Mouse (Mus musculus): ENCODE measurements at regions not wholly inside any gene's neighbourhood (a gene's known extent, or its start where the extent isn't known, plus 50 kb on each side); places are given as distances from the start of the nearest gene placed in this dataset.
A peak's percentile ranks its signal among the peaks of the same experiment; 100 is the strongest.

GRCm38 (mm10) chr17:69685625-69686257, 246.6 kb downstream of the Akain1 start:
- TF ChIP-seq POLR2A (IDR thresholded peaks at IDR 0.05; ENCODE audit: borderline replicate concordance, extremely low read depth, insufficient read depth, insufficient read length, poor library complexity, severe bottlenecking) (no peak), CTCF (IDR thresholded peaks at IDR 0.05; ENCODE audit: borderline replicate concordance, extremely low read depth, insufficient read depth, insufficient read length) (no peak)
- DNase-seq (ENCODE audit: low read depth): peak; percentile 77

DNA sequence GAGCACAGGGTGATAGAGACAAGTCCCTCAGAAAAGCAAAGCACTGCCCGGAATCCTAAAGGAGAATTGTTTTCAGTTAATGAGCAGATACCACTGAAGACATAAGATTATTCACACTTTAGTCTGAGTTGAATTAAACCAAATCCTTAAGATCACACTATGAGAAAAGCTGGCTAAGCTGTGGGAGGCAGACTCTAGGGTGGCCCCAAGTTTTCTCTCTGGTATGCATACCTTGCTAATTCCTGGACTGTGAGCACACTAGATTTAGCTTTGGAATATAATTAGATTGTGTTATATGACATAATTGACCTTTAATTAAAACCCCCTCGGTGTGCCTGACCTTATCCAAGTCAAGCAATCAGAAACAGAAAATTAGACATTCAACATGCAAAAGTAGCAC, 247.3 kb downstream of the Akain1 start:
- no peak for TF ChIP-seq POLR2A (IDR thresholded peaks at IDR 0.05; ENCODE audit: borderline replicate concordance, extremely low read depth, insufficient read depth, insufficient read length, poor library complexity, severe bottlenecking)
- TF ChIP-seq CTCF (IDR thresholded peaks at IDR 0.05; ENCODE audit: borderline replicate concordance, extremely low read depth, insufficient read depth, insufficient read length): no peak
- no peak for DNase-seq (ENCODE audit: low read depth)

- TF ChIP-seq POLR2A (IDR thresholded peaks at IDR 0.05; ENCODE audit: borderline replicate concordance, extremely low read depth, insufficient read depth, insufficient read length, poor library complexity, severe bottlenecking) (no peak), CTCF (IDR thresholded peaks at IDR 0.05; ENCODE audit: borderline replicate concordance, extremely low read depth, insufficient read depth, insufficient read length) (no peak)
- peak; percentile 84 for DNase-seq (ENCODE audit: low read depth)
Measured at GRCm38 (mm10) chr17:69695341-69695740, 256.2 kb downstream of the Akain1 start.

DNA sequence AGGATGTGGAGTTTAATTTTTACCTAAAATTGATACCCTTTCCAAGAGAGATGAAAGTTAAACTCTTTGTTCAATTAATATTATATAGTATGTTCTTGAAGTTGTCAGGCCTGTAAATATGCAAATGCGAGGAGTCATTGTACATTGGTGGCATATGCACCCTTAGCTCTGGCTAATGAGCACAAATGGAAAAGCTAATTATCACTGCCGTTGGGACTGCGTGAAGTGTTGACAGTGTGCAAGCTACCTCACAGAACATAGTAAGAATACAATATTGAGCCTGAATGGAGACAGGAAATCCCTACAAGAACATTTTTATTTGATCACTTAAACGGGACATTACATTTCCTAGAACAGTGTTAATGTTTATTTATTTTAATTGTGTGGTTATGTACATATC, 241.5 kb upstream of the Dlgap1 start:
- TF ChIP-seq CTCF (IDR thresholded peaks at IDR 0.05; ENCODE audit: borderline replicate concordance, extremely low read depth, insufficient read depth, insufficient read length) (no peak), POLR2A (IDR thresholded peaks at IDR 0.05; ENCODE audit: borderline replicate concordance, extremely low read depth, insufficient read depth, insufficient read length, poor library complexity, severe bottlenecking) (no peak)
- DNase-seq (ENCODE audit: low read depth): peak; percentile 78

DNA sequence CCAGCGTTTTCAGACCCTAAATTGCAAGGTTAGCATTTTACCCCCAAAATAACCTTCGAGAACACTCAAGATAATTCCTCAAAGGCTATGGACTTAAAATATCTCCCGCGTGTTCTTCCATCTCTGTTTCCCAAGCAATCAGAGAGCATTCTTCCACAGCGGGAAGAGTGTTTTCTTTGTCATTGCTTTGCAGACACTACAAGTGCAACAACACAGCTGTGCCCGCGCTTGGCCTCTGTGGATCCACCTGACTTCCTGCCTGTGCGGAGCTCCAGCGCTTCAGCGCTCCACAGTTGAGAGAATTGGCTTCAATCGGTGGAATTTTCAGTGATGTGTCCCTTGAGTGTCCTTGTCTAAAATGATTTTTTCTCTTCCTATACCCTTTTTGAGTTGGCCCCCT, 235.9 kb upstream of the Dlgap1 start:
- DNase-seq (ENCODE audit: low read depth): peak; percentile 31
- TF ChIP-seq POLR2A (IDR thresholded peaks at IDR 0.05; ENCODE audit: borderline replicate concordance, extremely low read depth, insufficient read depth, insufficient read length, poor library complexity, severe bottlenecking) (no peak), CTCF (IDR thresholded peaks at IDR 0.05; ENCODE audit: borderline replicate concordance, extremely low read depth, insufficient read depth, insufficient read length) (no peak)

GRCm38 (mm10) chr17:69736379-69737096, 232.3 kb upstream of the Dlgap1 start:
- TF ChIP-seq POLR2A (IDR thresholded peaks at IDR 0.05; ENCODE audit: borderline replicate concordance, extremely low read depth, insufficient read depth, insufficient read length, poor library complexity, severe bottlenecking) (no peak), CTCF (IDR thresholded peaks at IDR 0.05; ENCODE audit: borderline replicate concordance, extremely low read depth, insufficient read depth, insufficient read length) (no peak)
- DNase-seq (ENCODE audit: low read depth): peak; percentile 72

DNA sequence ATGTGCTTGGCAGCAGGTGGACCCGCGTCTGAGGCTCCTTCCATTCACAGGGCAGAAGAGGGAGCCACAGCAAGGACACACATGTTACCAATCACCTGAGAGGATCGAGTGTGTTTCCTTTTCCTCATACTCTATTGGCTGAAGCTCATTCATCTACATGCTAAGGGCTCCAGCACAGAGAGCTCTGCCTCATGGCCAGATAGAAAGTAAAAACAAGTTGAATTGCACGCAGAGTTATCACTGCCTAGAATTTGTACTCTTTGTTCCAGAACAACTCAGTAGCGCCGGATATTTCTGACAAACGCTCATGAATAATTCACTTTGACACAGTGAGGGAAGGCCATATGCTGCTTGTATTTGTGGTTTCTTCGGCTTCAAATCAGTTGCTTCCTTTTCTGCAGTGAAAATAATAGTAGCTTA, 199.9 kb upstream of the Dlgap1 start:
- peak; percentile 83 for DNase-seq (ENCODE audit: low read depth)
- TF ChIP-seq CTCF (IDR thresholded peaks at IDR 0.05; ENCODE audit: borderline replicate concordance, extremely low read depth, insufficient read depth, insufficient read length): no peak
- TF ChIP-seq POLR2A (IDR thresholded peaks at IDR 0.05; ENCODE audit: borderline replicate concordance, extremely low read depth, insufficient read depth, insufficient read length, poor library complexity, severe bottlenecking): no peak

- peak; percentile 84 for DNase-seq (ENCODE audit: low read depth)
- TF ChIP-seq CTCF (IDR thresholded peaks at IDR 0.05; ENCODE audit: borderline replicate concordance, extremely low read depth, insufficient read depth, insufficient read length): no peak
- TF ChIP-seq POLR2A (IDR thresholded peaks at IDR 0.05; ENCODE audit: borderline replicate concordance, extremely low read depth, insufficient read depth, insufficient read length, poor library complexity, severe bottlenecking): no peak
Measured at GRCm38 (mm10) chr17:69770046-69770445, 198.8 kb upstream of the Dlgap1 start.

- no peak for TF ChIP-seq CTCF (IDR thresholded peaks at IDR 0.05; ENCODE audit: borderline replicate concordance, extremely low read depth, insufficient read depth, insufficient read length)
- no peak for TF ChIP-seq POLR2A (IDR thresholded peaks at IDR 0.05; ENCODE audit: borderline replicate concordance, extremely low read depth, insufficient read depth, insufficient read length, poor library complexity, severe bottlenecking)
- peak; percentile 43 for DNase-seq (ENCODE audit: low read depth)
Measured at GRCm38 (mm10) chr17:69781201-69781600, 187.7 kb upstream of the Dlgap1 start.

GRCm38 (mm10) chr17:69786985-69787384, 181.9 kb upstream of the Dlgap1 start:
- no peak for DNase-seq (ENCODE audit: low read depth)
- TF ChIP-seq CTCF (IDR thresholded peaks at IDR 0.05; ENCODE audit: borderline replicate concordance, extremely low read depth, insufficient read depth, insufficient read length) (no peak), POLR2A (IDR thresholded peaks at IDR 0.05; ENCODE audit: borderline replicate concordance, extremely low read depth, insufficient read depth, insufficient read length, poor library complexity, severe bottlenecking) (no peak)

DNA sequence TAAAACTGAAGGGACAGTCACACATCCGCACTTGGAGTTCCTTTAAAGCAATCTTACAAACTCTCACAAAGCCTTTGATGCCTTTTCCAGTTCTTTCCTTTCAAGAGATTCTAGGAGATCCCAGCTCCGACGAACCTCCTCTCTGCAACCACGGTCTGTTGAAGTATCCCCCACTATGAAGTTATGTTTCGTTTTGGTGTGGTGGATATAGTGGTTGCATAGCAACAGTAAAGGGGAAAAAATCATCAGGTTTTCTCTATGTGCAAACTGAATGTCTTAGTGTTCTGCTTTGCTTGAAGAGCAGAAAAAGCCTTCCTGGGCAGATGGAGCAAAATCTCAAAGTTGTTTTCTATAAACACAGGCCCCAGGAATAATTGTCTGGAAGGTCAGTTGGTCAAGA, 147.4 kb upstream of the Dlgap1 start:
- no peak for DNase-seq (ENCODE audit: low read depth)
- TF ChIP-seq POLR2A (IDR thresholded peaks at IDR 0.05; ENCODE audit: borderline replicate concordance, extremely low read depth, insufficient read depth, insufficient read length, poor library complexity, severe bottlenecking) (no peak), CTCF (IDR thresholded peaks at IDR 0.05; ENCODE audit: borderline replicate concordance, extremely low read depth, insufficient read depth, insufficient read length) (no peak)

DNA sequence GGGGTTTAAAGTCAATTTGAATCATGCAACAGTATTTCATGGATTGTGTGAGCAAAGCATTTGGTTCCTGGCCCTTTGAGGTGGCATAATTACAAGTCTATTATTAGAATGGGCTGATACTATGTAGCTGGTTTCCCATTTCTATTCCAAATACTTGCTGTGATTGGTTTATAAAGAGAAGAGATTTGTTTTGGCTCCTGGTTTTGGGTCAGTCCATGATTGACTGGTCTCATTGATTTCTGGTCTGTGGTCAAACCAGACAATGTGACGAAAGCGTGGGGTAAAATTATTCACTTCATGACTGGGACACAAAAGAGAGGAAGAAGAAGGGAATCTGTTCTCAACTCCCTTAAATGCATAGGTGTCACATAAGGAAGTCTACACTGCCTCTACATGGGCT, 147.0 kb upstream of the Dlgap1 start:
- TF ChIP-seq CTCF (IDR thresholded peaks at IDR 0.05; ENCODE audit: borderline replicate concordance, extremely low read depth, insufficient read depth, insufficient read length): no peak
- TF ChIP-seq POLR2A (IDR thresholded peaks at IDR 0.05; ENCODE audit: borderline replicate concordance, extremely low read depth, insufficient read depth, insufficient read length, poor library complexity, severe bottlenecking): no peak
- DNase-seq (ENCODE audit: low read depth): no peak
